Mouse (Mus musculus): ENCODE data around the gene Tspan4. TPM values are rescaled to one million over a fixed set of nuclear protein-coding genes. Genes with fewer than 3 reads are reported as not detected.

Gene Tspan4
- 47.7 and 55.0 TPM in 2 replicates for polyA plus RNA-seq (2015; fragmentation: Nextera tagmentation; extraction: Ambion mirVana)

GRCm38 (mm10) chr7:141475011-141475804 lies at the start of gene Tspan4, which contains the start of gene Polr2l:
TSS of gene Tspan4 (plus strand) at chr7:141475240.
TSS of gene Polr2l (minus strand) at chr7:141475132.
- H3K27ac ChIP-seq (replicated peaks), result peak within 1 kb of the TSS; percentile 91
- H3K9ac ChIP-seq, result peak within 1 kb of the TSS; percentile 81
- peaks cover 61% of the 10 kb centered on the region for H3K4me1 ChIP-seq (replicated peaks)
- H3K27me3 ChIP-seq, result no peaks in the 10 kb centered on the region
- H3K4me3 ChIP-seq (replicated peaks), result peak within 1 kb of the TSS; percentile 74
- peaks cover 30% of the 10 kb centered on the region for H3K36me3 ChIP-seq (replicated peaks)
- no peaks in the 10 kb centered on the region for H3K9me3 ChIP-seq (replicated peaks)
- ATAC-seq (ENCODE audit: insufficient read depth), result peak; percentile 75
- WGBS (ENCODE audit: insufficient replicate concordance), result under 1% methylated on average over 87 of the region's 87 CpGs
- peak within 1 kb of the TSS; percentile 99 for H3K4me2 ChIP-seq

DNA sequence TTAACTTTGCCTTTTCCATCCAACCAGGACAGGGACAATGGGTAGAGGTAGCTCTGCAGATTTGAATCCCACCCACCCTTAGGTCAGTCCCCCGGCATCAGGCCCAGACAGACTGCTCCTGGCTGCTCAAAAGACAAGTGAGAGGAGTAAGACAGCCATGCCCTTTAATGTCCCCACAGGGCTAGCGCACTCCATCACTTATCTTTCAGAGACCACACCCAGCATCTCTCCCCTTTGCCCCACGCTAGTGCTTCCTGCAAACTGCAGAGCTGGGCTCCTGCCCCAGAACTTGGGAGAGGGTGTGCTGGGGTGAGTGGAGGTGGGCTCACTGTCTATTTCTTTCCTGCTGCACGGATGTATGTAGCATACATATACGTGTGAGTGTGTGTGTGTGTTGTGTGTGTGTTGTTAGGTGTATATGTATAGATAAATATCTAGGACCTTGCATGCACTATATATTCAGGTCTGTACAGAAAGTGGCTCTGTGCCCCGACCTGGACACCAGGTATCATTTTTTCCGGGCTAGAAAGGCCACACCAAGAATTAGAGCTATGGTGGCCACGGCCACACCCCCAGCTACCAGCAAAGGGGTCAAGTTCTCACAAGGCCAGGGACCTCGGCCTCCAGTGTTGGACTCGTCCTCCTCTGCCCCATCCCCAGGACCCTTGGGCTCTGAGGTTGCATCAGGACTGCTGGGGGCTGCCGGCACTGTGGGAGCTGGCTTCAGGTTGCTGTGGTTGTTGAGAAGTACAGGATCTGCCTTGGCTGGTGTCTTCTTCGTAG lies 47.9 kb upstream of the Tspan4 start:
- peaks cover 18% of the 10 kb centered on the region for H3K27me3 ChIP-seq
- ATAC-seq (ENCODE audit: insufficient read depth), result no peak
- H3K27ac ChIP-seq (replicated peaks), result no peak overlapping the region
- H3K4me3 ChIP-seq (replicated peaks), result no peak overlapping the region
- no peak overlapping the region for H3K4me2 ChIP-seq
- WGBS (ENCODE audit: insufficient replicate concordance), result 53% methylated on average over 12 of the region's 12 CpGs
- peaks cover 30% of the 10 kb centered on the region for H3K4me1 ChIP-seq (replicated peaks)
- no peaks in the 10 kb centered on the region for H3K9me3 ChIP-seq (replicated peaks)
- H3K9ac ChIP-seq, result no peak overlapping the region
- H3K36me3 ChIP-seq (replicated peaks), result peaks cover 13% of the 10 kb centered on the region

GRCm38 (mm10) chr7:141428701-141429100 lies 46.3 kb upstream of the Tspan4 start:
- H3K9ac ChIP-seq, result no peak overlapping the region
- peaks cover 27% of the 10 kb centered on the region for H3K36me3 ChIP-seq (replicated peaks)
- WGBS (ENCODE audit: insufficient replicate concordance), result 49% methylated on average over 5 of the region's 5 CpGs
- H3K4me2 ChIP-seq, result no peak overlapping the region
- peaks cover 44% of the 10 kb centered on the region for H3K4me1 ChIP-seq (replicated peaks)
- H3K27ac ChIP-seq (replicated peaks), result no peak overlapping the region
- H3K27me3 ChIP-seq, result peaks cover 18% of the 10 kb centered on the region
- no peaks in the 10 kb centered on the region for H3K9me3 ChIP-seq (replicated peaks)
- no peak overlapping the region for H3K4me3 ChIP-seq (replicated peaks)
- no peak for ATAC-seq (ENCODE audit: insufficient read depth)

- Histone ChIP-seq H3K36me3 (replicated peaks) (peaks cover 31% of the 10 kb centered on the region), H3K9me3 (replicated peaks) (no peaks in the 10 kb centered on the region), H3K4me2 (no peak within 1 kb of the TSS), H3K27me3 (peaks cover 18% of the 10 kb centered on the region), H3K9ac (no peak within 1 kb of the TSS), H3K4me1 (replicated peaks) (peaks cover 50% of the 10 kb centered on the region), H3K27ac (replicated peaks) (no peak within 1 kb of the TSS), H3K4me3 (replicated peaks) (no peak within 1 kb of the TSS)
- 22% methylated on average over 19 of the region's 19 CpGs for WGBS (ENCODE audit: insufficient replicate concordance)
- ATAC-seq (ENCODE audit: insufficient read depth), result no peak; the same call in 1 of the 2 replicates
Measured at GRCm38 (mm10) chr7:141429310-141429709, 45.7 kb upstream of the Tspan4 start, which contains the start of gene Cend1. TSS of gene Cend1 (minus strand) at chr7:141429491.

DNA sequence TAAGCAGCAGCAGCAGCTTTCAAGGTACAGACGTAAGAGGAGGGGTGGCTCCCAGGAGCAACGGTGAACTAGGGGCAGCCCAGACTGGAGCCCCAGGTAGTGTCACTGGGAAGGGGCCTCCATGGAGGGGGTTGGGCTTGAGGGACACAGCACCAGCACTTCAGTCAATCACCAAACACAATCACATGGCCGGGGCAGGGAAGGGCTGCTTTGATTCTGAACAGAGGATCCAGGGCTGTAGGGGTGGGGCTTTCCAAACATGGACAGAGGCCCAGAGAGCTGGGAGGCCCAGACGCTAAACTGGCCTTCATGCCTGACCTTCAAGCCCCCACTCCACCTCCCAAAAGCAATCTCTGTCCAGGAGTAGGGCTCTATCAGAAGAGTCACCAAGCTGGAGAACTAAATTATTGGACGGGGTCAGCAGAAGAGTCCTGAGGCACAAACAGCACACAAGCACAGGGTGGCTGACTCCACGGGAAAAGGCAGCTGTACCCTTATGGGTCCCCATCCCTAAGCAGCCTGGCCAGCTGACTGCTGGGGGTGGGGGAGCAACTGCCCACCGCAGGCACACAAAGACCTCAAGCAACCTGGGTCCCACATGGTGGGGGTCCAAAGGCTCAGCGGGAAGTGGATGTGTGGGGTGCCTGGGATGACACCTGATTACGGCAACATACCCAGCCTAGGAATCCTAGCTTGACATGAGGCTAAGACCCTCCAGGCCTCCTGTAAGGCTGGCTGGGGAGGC lies 45.0 kb upstream of the Tspan4 start:
- H3K4me1 ChIP-seq (replicated peaks), result peaks cover 57% of the 10 kb centered on the region
- H3K27me3 ChIP-seq, result peaks cover 18% of the 10 kb centered on the region
- H3K36me3 ChIP-seq (replicated peaks), result peaks cover 31% of the 10 kb centered on the region
- no peak overlapping the region for H3K9ac ChIP-seq
- no peak overlapping the region for H3K4me3 ChIP-seq (replicated peaks)
- WGBS (ENCODE audit: insufficient replicate concordance), result 63% methylated on average over 9 of the region's 9 CpGs
- H3K27ac ChIP-seq (replicated peaks), result no peak overlapping the region
- no peak overlapping the region for H3K4me2 ChIP-seq
- no peaks in the 10 kb centered on the region for H3K9me3 ChIP-seq (replicated peaks)
- no peak for ATAC-seq (ENCODE audit: insufficient read depth)

- no peak overlapping the region for H3K27ac ChIP-seq (replicated peaks)
- H3K36me3 ChIP-seq (replicated peaks), result peaks cover 31% of the 10 kb centered on the region
- no peak overlapping the region for H3K9ac ChIP-seq
- H3K27me3 ChIP-seq, result peaks cover 13% of the 10 kb centered on the region
- ATAC-seq (ENCODE audit: insufficient read depth), result no peak
- H3K4me3 ChIP-seq (replicated peaks), result no peak overlapping the region
- H3K4me1 ChIP-seq (replicated peaks), result peaks cover 64% of the 10 kb centered on the region
- H3K4me2 ChIP-seq, result no peak overlapping the region
- H3K9me3 ChIP-seq (replicated peaks), result no peaks in the 10 kb centered on the region
- 85% methylated on average over 9 of the region's 9 CpGs for whole genome bisulfite sequencing (ENCODE audit: insufficient replicate concordance)
Measured at GRCm38 (mm10) chr7:141430585-141431240, 44.3 kb upstream of the Tspan4 start.

- Histone ChIP-seq H3K27ac (replicated peaks) (no peak overlapping the region), H3K27me3 (peaks cover 5% of the 10 kb centered on the region; the same call in 1 of the 2 replicates), H3K9me3 (replicated peaks) (no peaks in the 10 kb centered on the region), H3K9ac (no peak overlapping the region), H3K36me3 (replicated peaks) (peaks cover 31% of the 10 kb centered on the region), H3K4me2 (no peak overlapping the region), H3K4me3 (replicated peaks) (no peak overlapping the region), H3K4me1 (replicated peaks) (peaks cover 69% of the 10 kb centered on the region)
- ATAC-seq (ENCODE audit: insufficient read depth), result no peak
- WGBS (ENCODE audit: insufficient replicate concordance), result 83% methylated on average over 19 of the region's 19 CpGs
Measured at GRCm38 (mm10) chr7:141431434-141432185, 43.4 kb upstream of the Tspan4 start.

GRCm38 (mm10) chr7:141432186-141432611 lies 42.8 kb upstream of the Tspan4 start:
- H3K9ac ChIP-seq, result no peak overlapping the region
- H3K4me1 ChIP-seq (replicated peaks), result peaks cover 69% of the 10 kb centered on the region
- no peak overlapping the region for H3K27ac ChIP-seq (replicated peaks)
- no peak for ATAC-seq (ENCODE audit: insufficient read depth)
- 70% methylated on average over 8 of the region's 8 CpGs for WGBS (ENCODE audit: insufficient replicate concordance)
- H3K4me3 ChIP-seq (replicated peaks), result no peak overlapping the region
- peaks cover 31% of the 10 kb centered on the region for H3K36me3 ChIP-seq (replicated peaks)
- no peaks in the 10 kb centered on the region for H3K27me3 ChIP-seq
- no peaks in the 10 kb centered on the region for H3K9me3 ChIP-seq (replicated peaks)
- no peak overlapping the region for H3K4me2 ChIP-seq

DNA sequence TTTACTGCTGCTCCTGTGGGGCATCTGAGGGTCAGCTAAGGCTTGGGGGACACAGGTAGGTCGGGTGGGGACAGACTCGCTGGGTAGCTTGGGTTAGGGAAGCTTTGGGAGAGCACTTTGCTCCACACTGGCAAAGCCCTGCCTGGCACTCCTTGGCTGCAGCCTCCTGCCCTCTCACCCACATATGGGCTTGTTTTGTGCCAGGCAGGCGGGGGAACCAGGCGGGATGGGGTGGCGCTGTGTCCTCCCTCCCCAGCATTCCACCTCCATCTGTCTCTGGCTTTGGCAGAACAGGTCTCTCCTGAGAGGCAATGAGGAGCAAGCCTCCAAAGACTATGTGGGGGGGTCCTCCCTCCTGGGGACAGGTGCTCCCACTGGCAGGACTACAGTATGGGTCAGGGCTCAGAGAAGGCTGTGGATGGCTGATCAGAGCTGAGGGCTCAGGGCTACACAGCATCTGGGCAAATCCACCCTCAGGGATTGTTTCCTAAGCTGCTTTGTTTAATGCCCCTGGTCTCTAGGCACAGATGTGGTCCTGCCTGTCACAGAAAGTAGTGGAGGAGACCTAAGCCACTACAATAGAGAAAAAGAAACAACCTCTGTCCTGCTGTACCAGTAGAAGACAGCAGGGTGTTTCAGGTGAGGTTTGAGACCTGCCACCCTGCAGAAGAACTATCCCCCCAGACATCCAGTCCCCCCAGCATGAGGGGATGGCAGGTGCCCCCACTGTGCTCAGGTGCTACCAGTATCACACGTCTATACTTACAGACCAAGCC lies 42.1 kb upstream of the Tspan4 start:
- ATAC-seq (ENCODE audit: insufficient read depth), result no peak
- H3K36me3 ChIP-seq (replicated peaks), result peaks cover 33% of the 10 kb centered on the region
- H3K9me3 ChIP-seq (replicated peaks), result no peaks in the 10 kb centered on the region
- no peaks in the 10 kb centered on the region for H3K27me3 ChIP-seq
- H3K4me3 ChIP-seq (replicated peaks), result no peak overlapping the region
- H3K4me1 ChIP-seq (replicated peaks), result peaks cover 72% of the 10 kb centered on the region
- no peak overlapping the region for H3K9ac ChIP-seq
- H3K27ac ChIP-seq (replicated peaks), result no peak overlapping the region
- H3K4me2 ChIP-seq, result no peak overlapping the region
- 82% methylated on average over 6 of the region's 6 CpGs for WGBS (ENCODE audit: insufficient replicate concordance)

All from liver, embryonic 15.5 days (tissue).